Mouse (Mus musculus): ENCODE results near the gene Ago4.

Gene Ago4

DNA sequence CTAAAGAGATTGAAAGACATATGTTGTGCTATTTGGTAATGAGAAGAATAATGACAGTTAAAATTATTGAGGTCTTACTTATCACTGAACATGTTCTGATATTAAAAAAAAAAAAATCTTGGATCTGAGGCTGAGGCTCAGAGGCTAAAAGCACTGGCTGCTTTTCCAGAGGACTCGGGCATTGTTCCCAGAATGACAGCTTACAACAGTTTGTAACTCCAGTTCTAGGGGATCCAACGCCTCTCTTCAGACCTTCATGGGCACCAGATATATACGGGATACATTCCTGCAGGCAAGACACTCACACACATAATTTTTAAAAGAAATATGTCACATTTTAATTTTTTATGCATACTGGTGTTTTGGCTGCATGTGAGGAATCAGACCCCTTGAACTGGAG, 7.1 kb downstream of the Ago4 start:
- DNase-seq (ENCODE audit: low read depth, low spot score): peak; percentile 20

GRCm38 (mm10) chr4:126512308-126513066, 20.8 kb downstream of the Ago4 start:
- DNase-seq (ENCODE audit: low read depth, low spot score): no peak

DNA sequence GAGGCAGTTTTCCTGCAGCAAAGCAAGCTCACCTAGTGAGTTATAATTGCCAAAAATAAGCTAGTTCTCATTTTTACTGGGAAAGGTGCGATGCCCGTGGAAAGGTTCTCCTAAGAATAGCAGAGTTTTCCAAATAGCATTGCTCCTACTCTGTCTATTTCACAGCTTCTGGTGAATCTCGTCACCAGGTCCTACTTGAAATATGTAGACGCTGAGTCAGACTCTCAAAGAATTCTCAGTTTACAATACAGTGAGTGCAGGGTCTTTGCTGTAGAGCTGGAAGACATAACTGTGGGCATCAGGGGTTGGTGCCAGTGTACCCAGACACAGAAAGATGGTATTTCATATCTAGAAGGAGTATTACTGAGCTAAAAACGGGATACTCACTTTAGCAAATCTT, 22.3 kb downstream of the Ago4 start:
- DNase-seq (ENCODE audit: low read depth, low spot score): peak; percentile 31

- no peak for DNase-seq (ENCODE audit: low read depth, low spot score)
Observed at GRCm38 (mm10) chr4:126509072-126509471, 24.2 kb downstream of the Ago4 start.

GRCm38 (mm10) chr4:126508110-126508899, 25.0 kb downstream of the Ago4 start:
- no peak for DNase-seq (ENCODE audit: low read depth, low spot score)

GRCm38 (mm10) chr4:126502977-126503309, 30.3 kb downstream of the Ago4 start:
- no peak for DNase-seq (ENCODE audit: low read depth, low spot score)

GRCm38 (mm10) chr4:126502141-126502976, 30.9 kb downstream of the Ago4 start:
- DNase-seq (ENCODE audit: low read depth, low spot score): no peak

DNA sequence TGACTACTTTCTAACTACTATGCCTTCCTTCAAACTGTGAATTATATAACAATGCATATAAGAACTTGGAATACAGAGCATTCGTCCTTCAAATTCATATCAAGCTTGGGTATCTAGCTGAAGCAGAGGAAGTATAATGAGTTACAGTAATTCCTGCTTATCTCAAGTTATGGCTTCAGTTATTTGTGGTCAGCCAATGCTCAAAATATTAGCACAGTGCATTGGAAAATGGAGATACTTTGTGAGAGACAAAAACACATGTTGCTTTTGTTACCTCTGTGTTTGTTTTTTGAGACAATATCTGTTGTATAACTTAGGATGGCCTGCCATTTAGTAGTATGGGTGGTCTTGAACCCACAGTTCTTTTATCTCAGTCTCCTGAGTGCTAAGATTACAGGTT, 34.7 kb downstream of the Ago4 start:
- DNase-seq (ENCODE audit: low read depth, low spot score): no peak

GRCm38 (mm10) chr4:126496963-126497362, 36.3 kb downstream of the Ago4 start:
- DNase-seq (ENCODE audit: low read depth, low spot score): no peak

DNA sequence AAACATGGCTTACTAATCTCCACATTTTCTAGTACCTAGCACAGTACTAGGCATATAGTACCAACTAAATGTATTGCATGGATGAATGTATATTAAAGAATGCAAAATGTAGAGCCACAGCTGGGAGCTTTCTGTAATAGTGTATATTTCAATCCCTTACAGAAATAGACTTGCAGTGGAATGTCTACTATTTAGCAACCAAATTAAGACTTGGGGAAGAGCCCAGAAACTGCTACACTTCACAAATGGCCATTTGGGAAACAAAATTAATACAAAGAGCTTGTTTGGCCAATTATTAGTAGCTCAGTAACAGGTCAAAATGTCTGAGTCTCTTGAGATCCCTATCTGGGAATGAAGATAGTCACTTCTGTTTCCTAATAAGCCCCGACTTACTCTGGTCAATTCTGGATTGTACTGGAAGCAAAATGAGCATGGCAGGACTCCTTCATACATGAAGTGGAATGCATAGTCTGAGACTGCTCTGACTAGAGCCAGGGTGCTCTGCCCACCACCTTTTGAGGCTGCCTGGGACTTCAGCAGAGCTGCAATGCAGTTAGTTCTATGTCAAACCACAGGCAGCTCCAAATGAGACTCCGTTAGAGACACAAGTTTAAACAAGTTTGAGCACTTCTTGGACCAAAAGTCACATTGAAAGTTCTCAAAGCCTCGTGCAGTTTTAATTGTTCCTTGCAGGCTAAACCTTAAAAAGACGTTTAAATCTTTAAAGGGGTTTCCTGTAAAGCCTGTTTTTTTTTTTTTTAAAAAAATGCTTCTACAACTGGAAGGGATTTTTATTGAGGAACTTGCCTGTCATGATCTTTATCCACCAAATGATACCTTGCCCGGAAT, 37.1 kb downstream of the Ago4 start:
- no peak for DNase-seq (ENCODE audit: low read depth, low spot score)

- DNase-seq (ENCODE audit: low read depth, low spot score): no peak
Observed at GRCm38 (mm10) chr4:126495453-126495852, 37.8 kb downstream of the Ago4 start.

DNA sequence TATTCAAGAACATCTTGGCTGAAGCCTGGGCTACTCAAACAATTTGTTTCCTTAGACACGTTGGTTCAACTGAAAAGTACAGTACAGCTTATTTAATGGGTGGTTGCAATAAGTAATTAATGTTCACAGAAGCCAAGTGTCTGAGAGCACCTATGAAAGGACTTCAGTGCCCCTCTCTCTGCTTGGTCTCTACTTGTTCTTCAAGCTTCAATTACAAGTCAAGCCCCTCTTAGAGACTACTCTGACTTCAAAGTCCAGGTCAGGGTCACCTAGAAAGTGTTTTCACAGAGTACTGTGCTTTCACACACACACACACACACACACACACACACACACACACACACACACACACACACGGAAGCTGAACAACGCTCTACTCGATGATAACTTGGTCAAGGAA, 39.9 kb downstream of the Ago4 start:
- DNase-seq (ENCODE audit: low read depth, low spot score): no peak

GRCm38 (mm10) chr4:126491977-126492376, 41.3 kb downstream of the Ago4 start:
- no peak for DNase-seq (ENCODE audit: low read depth, low spot score)

DNA sequence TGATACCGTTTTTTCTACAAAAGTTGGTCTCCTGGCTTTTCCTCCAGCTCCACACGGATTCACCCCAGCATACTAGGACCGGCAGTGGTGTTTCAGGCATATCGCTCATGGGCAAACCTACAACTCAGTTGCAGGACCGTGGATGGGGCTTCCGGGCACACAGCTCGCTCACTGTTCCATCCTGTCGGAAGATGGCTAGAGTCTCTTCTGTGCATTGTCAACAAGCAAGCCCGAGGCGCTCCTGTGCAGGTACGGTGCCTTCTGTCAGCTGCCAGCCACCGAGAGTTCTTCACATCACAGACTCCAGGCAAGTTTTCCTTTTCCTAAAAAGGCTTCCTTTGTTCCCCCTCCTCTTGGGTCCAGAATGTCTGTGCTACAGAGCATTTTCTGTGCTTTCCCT, 42.5 kb downstream of the Ago4 start:
- DNase-seq (ENCODE audit: low read depth, low spot score): no peak

DNA sequence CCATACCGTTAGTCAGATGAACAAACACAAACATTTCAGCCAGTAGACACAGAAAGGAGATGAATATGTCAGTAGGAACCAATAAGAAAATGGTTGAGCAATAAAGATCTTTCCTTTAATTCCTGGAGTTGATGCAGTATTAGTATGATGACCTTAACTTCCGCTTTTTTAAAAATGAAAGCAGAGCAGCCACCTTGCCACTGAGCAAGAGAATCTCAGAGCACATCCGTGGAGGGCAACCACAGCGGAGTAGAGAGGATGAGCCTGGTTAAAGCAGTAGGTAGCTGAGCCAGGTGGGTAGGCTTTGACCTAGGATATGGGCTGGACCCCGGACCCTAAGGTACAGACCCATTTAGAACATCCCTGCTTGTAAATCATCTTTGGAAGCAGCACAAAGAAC, 43.5 kb downstream of the Ago4 start:
- no peak for DNase-seq (ENCODE audit: low read depth, low spot score)

- peak; percentile 55 for DNase-seq (ENCODE audit: low read depth, low spot score)
Observed at GRCm38 (mm10) chr4:126486217-126486616, 47.1 kb downstream of the Ago4 start.

- DNase-seq (ENCODE audit: low read depth, low spot score): no peak
Observed at GRCm38 (mm10) chr4:126485065-126485464, 48.2 kb downstream of the Ago4 start.

DNA sequence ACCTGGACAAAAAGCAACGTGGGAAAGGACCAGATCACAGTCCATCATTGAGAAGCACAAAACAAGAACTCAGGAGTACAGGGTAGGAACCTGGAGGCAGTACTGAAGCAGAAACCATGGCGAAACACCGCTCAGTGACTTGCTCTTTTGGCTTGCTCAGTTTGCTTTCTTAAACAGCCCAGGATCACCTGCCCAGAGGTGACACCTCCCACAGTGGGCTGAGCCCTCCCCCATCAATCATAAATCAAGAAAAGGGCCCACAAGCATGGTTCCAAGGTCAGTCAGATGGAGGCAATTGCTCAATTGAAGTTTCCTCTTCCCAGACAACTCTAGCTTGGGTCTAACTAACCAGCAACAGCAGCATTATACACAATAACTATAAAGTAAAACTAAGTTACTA, 49.4 kb downstream of the Ago4 start:
- DNase-seq (ENCODE audit: low read depth, low spot score): no peak

- no peak for DNase-seq (ENCODE audit: low read depth, low spot score)
Observed at GRCm38 (mm10) chr4:126482951-126483350, 50.3 kb downstream of the Ago4 start.

DNA sequence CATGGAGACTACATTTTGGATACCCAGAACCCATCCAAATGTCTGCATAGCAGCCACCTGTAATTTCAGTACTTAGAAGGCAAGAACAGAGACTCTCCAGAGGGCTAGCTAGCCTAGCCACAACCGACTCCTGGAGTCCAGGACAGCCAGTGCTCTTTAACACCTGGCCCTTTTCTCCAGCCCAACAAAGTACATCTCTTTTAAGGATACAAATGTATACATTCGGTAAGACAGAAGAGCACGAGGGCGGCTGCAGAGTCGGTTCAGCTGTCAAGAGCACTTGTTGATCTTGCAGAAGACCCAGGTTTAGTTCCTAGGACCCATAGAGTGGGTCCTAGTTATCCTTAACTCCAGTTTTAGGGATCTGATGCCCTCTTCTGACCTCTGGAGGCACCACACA, 51.8 kb downstream of the Ago4 start:
- no peak for DNase-seq (ENCODE audit: low read depth, low spot score)

DNA sequence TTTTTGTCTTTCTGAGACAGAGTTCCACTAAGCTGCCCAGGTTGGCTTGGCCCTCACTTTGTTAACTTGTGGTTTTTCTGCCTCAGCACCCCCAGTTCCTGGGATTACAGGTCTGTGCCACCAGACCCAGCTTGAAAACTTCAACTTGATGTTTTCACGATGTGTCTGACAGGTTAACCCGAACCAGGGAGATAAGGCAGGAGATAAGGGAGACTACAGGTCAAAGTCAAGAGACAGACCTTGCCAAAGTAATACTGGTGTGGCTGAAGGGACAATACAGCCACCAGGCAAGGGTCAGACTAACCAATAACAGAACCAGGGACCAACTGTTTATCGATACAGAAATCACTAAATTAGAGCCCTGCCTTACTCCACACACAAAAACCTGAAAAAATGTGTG, 53.0 kb downstream of the Ago4 start:
- DNase-seq (ENCODE audit: low read depth, low spot score): no peak

Data from brain, adult 2 months (tissue).